In genomic region chr14:27319386-27319785, GRCm38 (mm10) we compare ENCODE assay signal across 20 mouse cellular contexts.
"Had no signal": no experiment of that assay in that cellular context is flagged by ENCODE, and none has a peak within 500 bp of the region (broad histone marks: within the 10 kb centered on the region; RNA-seq: fewer than 3 reads in every experiment).

No protein-coding gene starts in this region.

- H3K4me2 ChIP-seq: liver, embryonic 15.5 days; lung, embryonic 15.5 days; midbrain, embryonic 13.5 days; midbrain, embryonic 15.5 days; neural tube, embryonic 13.5 days; neural tube, embryonic 15.5 days had no signal

- ATAC-seq: liver, postnatal 0 days; lung, postnatal 0 days; midbrain, embryonic 13.5 days; midbrain, embryonic 15.5 days had no signal

- H3K9ac ChIP-seq: liver, embryonic 15.5 days; liver, postnatal 0 days; lung, embryonic 15.5 days; midbrain, embryonic 13.5 days; midbrain, embryonic 15.5 days; neural tube, embryonic 13.5 days; neural tube, embryonic 15.5 days had no signal

- H3K4me1 ChIP-seq: liver, embryonic 15.5 days; lung, embryonic 15.5 days; midbrain, embryonic 13.5 days; midbrain, embryonic 15.5 days; neural tube, embryonic 13.5 days; neural tube, embryonic 15.5 days had no signal

- H3K27ac ChIP-seq: liver, embryonic 15.5 days; lung, embryonic 15.5 days; midbrain, embryonic 10.5 days; midbrain, embryonic 13.5 days; midbrain, embryonic 15.5 days; neural tube, embryonic 13.5 days; neural tube, embryonic 15.5 days had no signal

- H3K36me3 ChIP-seq: liver, embryonic 15.5 days; lung, embryonic 15.5 days; midbrain, embryonic 10.5 days; midbrain, embryonic 13.5 days; midbrain, embryonic 15.5 days; neural tube, embryonic 13.5 days; neural tube, embryonic 15.5 days had no signal

- H3K9me3 ChIP-seq: liver, embryonic 15.5 days; lung, embryonic 15.5 days; midbrain, embryonic 10.5 days; midbrain, embryonic 13.5 days; midbrain, embryonic 15.5 days; neural tube, embryonic 13.5 days; neural tube, embryonic 15.5 days had no signal

- H3K27me3 ChIP-seq: liver, embryonic 15.5 days; lung, embryonic 15.5 days; midbrain, embryonic 13.5 days; midbrain, embryonic 15.5 days; neural tube, embryonic 13.5 days; neural tube, embryonic 15.5 days had no signal

- H3K4me3 ChIP-seq: liver, embryonic 15.5 days; lung, embryonic 15.5 days; midbrain, embryonic 10.5 days; midbrain, embryonic 13.5 days; midbrain, embryonic 15.5 days; myocyte; neural tube, embryonic 13.5 days; neural tube, embryonic 15.5 days had no signal

- DNase-seq: liver, postnatal 0 days; lung, adult 2 months; lung, postnatal 4 days; retina, postnatal 1 day; right cerebral cortex, adult 18-20 months; right cerebral cortex, postnatal 25 days; right cerebral cortex, postnatal 4 days; spleen, adult 18-20 months; thymus, adult 18-20 months; thymus, postnatal 14 days; thymus, postnatal 4 days had no signal
